Mouse (Mus musculus) heart, embryonic 14.5 days (tissue): ENCODE results near the gene Tmem135. TPM values are rescaled to one million over a fixed set of nuclear protein-coding genes. Genes with fewer than 3 reads are reported as not detected.

Source experiments
- ATAC-seq: fragments of 200-750 bp; cut with Nextera tagmentation; 2 replicates; pipeline ENCODE4 v1.8.0; 2017; ENCODE audit warnings: low read depth, moderate TSS enrichment; ENCODE audit not compliant: insufficient number of reproducible peaks, insufficient read depth, low FRiP score
- H3K27ac ChIP-seq, 2 experiments: fragments of 200-500 bp in 1 of 2; fragments of 300-500 bp in 1 of 2; sonication (generic) in 1 of 2; replicated peaks in 1 of 2; 2 replicates each; pipeline ENCODE4 v1.5.1; 2012 to 2014; ENCODE audit warnings: low read depth in 2 of 2, low read length in 2 of 2, control low read depth in 1 of 2, mild to moderate bottlenecking in 1 of 2, mixed read lengths in 1 of 2; ENCODE audit not compliant: control insufficient read depth in 1 of 2, insufficient read depth in 1 of 2
- H3K27me3 ChIP-seq: fragments of 300-500 bp; sonication (generic); 2 replicates; pipeline ENCODE4 v1.6.1; 2014; ENCODE audit warnings: mild to moderate bottlenecking, low read length, control low read depth; ENCODE audit not compliant: control insufficient read depth, insufficient read depth
- H3K36me3 ChIP-seq: fragments of 300-500 bp; sonication (generic); 2 replicates; pipeline ENCODE4 v1.6.1; 2014; ENCODE audit warnings: mild to moderate bottlenecking, control low read depth, low read length, mixed read lengths; ENCODE audit not compliant: control insufficient read depth, insufficient read depth
- H3K4me1 ChIP-seq, 2 experiments: fragments of 200-500 bp in 1 of 2; fragments of 300-500 bp in 1 of 2; sonication (generic) in 1 of 2; 2 replicates each; pipeline ENCODE4 v1.6.1; 2012 to 2014; ENCODE audit warnings: low read length in 2 of 2, control low read depth in 1 of 2, mixed read lengths in 1 of 2; ENCODE audit not compliant: control insufficient read depth in 2 of 2, insufficient read depth in 2 of 2
- H3K4me2 ChIP-seq: fragments of 300-500 bp; sonication (generic); 2 replicates; pipeline ENCODE4 v1.6.1; 2014; ENCODE audit warnings: mild to moderate bottlenecking, low read length
- H3K4me3 ChIP-seq, 2 experiments: fragments of 200-500 bp in 1 of 2; fragments of 300-500 bp in 1 of 2; sonication (generic) in 1 of 2; 2 replicates each; pipeline ENCODE4 v1.5.1; 2012 to 2014; ENCODE audit warnings: low read length in 2 of 2, mild to moderate bottlenecking in 2 of 2, control low read depth in 1 of 2, low read depth in 1 of 2, moderate library complexity in 1 of 2; ENCODE audit not compliant: control insufficient read depth in 1 of 2, insufficient read depth in 1 of 2
- H3K9ac ChIP-seq: fragments of 300-500 bp; sonication (generic); 2 replicates; pipeline ENCODE4 v1.6.1; 2014; ENCODE audit warnings: mild to moderate bottlenecking, low read length
- H3K9me3 ChIP-seq: fragments of 300-500 bp; sonication (generic); 2 replicates; pipeline ENCODE4 v1.6.1; 2016; ENCODE audit warnings: low read length, control low read depth; ENCODE audit not compliant: control insufficient read depth
- WGBS: fragments of 180-500 bp; shearing (Covaris S2); extraction: QIAGEN DNeasy Blood & Tissue Kit; methylation state at CpG from one replicate; pipeline ENCODE4 v1.1.7; 2014; 5-methylcytosine and 5-hydroxymethylcytosine counted together
- polyA plus RNA-seq: library from polyadenylated mRNA; unstranded; fragments of >200 nt; fragmentation: Nextera tagmentation; extraction: Ambion mirVana; gene quantifications from 2 replicates; pipeline ENCODE4 v1.2.1, GENCODE M21; 2014

Tmem135 gene
- polyA plus RNA-seq, 1 experiment from 2014 or later, result 28.4 TPM

- Histone ChIP-seq H3K4me3 (no peak overlapping the region), H3K9ac (no peak overlapping the region), H3K36me3 (peaks cover 14% of the 10 kb centered on the region; the same call in 1 of the 2 replicates), H3K27me3 (no peaks in the 10 kb centered on the region), H3K9me3 (no peaks in the 10 kb centered on the region), H3K4me2 (no peak overlapping the region), H3K27ac (no peak overlapping the region), H3K4me1 (peaks cover 7 to 9% of the 10 kb centered on the region in 2 experiments)
- WGBS, result 79% methylated on average over 6 of the region's 6 CpGs
- ATAC-seq, result no peak
Observed at GRCm38 (mm10) chr7:89161610-89162378, 242.2 kb downstream of the Tmem135 start.

- Histone ChIP-seq H3K4me2 (no peak overlapping the region), H3K27ac (peak overlapping the region in 1 of 2 experiments; percentile 27; a peak in 1 of 4 replicates), H3K9ac (no peak overlapping the region), H3K4me3 (no peak overlapping the region), H3K27me3 (no peaks in the 10 kb centered on the region), H3K36me3 (peaks cover 30% of the 10 kb centered on the region), H3K9me3 (no peaks in the 10 kb centered on the region), H3K4me1 (peaks cover 7 to 16% of the 10 kb centered on the region in 2 experiments)
- 44% methylated on average over 8 of the region's 8 CpGs for WGBS
- ATAC-seq, result no peak
Observed at GRCm38 (mm10) chr7:89157356-89157755, 246.7 kb downstream of the Tmem135 start.

DNA sequence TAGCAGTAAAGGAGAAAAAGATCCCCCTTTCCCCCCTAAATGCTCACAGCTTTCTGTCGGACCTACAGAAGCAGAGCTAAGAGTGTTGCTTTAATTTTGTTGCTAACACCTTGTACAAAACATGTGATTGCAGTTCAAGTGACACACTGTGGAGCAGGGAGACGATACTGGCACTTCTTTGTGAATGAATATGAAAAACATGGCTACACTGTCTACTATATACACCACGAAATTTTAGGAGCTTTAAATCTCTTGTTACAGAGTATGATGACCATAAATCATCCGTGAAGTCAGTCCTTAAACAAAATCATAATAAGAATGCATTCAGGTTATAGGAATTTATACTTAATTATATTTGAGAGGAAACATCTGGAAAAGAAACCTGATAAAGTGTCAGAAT lies 247.4 kb downstream of the Tmem135 start:
- H3K4me3 ChIP-seq, result no peak overlapping the region
- no peak overlapping the region for H3K27ac ChIP-seq
- peaks cover 7 to 16% of the 10 kb centered on the region in 2 experiments for H3K4me1 ChIP-seq
- no peak overlapping the region for H3K4me2 ChIP-seq
- no peak overlapping the region for H3K9ac ChIP-seq
- no peak for ATAC-seq
- peaks cover 31% of the 10 kb centered on the region for H3K36me3 ChIP-seq
- no peaks in the 10 kb centered on the region for H3K27me3 ChIP-seq
- H3K9me3 ChIP-seq, result no peaks in the 10 kb centered on the region
- WGBS, result 73% methylated on average over 4 of the region's 4 CpGs

DNA sequence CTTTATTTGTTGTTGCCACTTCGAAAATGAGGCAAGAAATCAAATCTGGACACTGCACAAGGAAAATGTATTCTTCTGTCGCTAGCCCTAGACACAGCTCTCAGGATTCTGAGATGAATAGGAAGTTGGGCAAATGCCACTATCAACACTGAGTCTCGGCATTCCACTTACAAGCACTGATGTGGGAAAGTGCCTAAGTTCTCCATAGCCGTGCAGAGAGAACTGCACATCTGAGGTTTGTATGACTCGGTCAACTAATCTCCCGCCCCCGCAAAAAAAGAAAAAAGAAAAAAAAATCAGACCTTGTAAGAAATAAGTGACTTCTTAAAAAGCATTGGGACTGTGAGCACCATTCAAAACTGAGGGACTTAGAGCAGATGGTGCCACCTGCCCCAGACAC lies 248.3 kb downstream of the Tmem135 start:
- ATAC-seq, result no peak
- Histone ChIP-seq H3K9me3 (no peaks in the 10 kb centered on the region), H3K4me1 (peaks cover 7 to 16% of the 10 kb centered on the region in 2 experiments), H3K4me2 (no peak overlapping the region), H3K36me3 (peaks cover 37% of the 10 kb centered on the region), H3K27me3 (no peaks in the 10 kb centered on the region), H3K27ac (peak overlapping the region; percentile 9 to 25; a peak in 1 of 4 replicates), H3K9ac (no peak overlapping the region), H3K4me3 (no peak overlapping the region)
- 53% methylated on average over 7 of the region's 7 CpGs for WGBS

DNA sequence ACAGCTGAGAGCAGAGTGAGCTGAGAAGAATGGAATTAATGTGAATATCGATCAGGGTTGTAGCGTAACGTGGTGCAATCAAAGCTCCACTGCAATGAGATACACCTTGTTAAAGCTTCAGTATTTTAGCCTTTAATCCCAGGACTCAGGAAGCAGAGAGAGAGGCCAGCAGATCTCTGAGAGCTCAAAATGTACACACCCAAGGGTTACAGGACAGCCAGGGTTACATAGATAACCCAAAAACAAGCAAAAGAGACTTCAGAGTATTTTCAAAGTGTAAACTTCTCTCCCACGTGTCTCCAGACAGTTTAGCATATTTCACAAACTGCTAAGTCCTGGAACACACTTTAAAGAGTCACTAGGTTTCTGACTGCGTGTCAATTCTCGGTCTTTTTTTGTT lies 248.8 kb downstream of the Tmem135 start:
- Histone ChIP-seq H3K4me2 (no peak overlapping the region), H3K27ac (peak overlapping the region; percentile 3 to 9; a peak in 2 of 4 replicates)

GRCm38 (mm10) chr7:89151345-89151744 lies 252.7 kb downstream of the Tmem135 start:
- Histone ChIP-seq H3K4me2 (no peak overlapping the region), H3K4me1 (peaks cover 0 to 5% of the 10 kb centered on the region in 2 experiments; a peak in 1 of 4 replicates), H3K36me3 (peaks cover 35% of the 10 kb centered on the region), H3K27ac (no peak overlapping the region), H3K27me3 (no peaks in the 10 kb centered on the region), H3K9ac (no peak overlapping the region), H3K9me3 (no peaks in the 10 kb centered on the region), H3K4me3 (no peak overlapping the region)
- 72% methylated on average over 6 of the region's 6 CpGs for WGBS
- no peak for ATAC-seq

More for the DNA sequence above, 248.8 kb downstream of the Tmem135 start:
- Histone ChIP-seq H3K4me3 (no peak overlapping the region), H3K9me3 (no peaks in the 10 kb centered on the region), H3K9ac (no peak overlapping the region), H3K36me3 (peaks cover 37% of the 10 kb centered on the region), H3K27me3 (no peaks in the 10 kb centered on the region), H3K4me1 (peaks cover 7 to 16% of the 10 kb centered on the region in 2 experiments)
- no peak for ATAC-seq
- WGBS, result 75% methylated on average over 6 of the region's 6 CpGs

DNA sequence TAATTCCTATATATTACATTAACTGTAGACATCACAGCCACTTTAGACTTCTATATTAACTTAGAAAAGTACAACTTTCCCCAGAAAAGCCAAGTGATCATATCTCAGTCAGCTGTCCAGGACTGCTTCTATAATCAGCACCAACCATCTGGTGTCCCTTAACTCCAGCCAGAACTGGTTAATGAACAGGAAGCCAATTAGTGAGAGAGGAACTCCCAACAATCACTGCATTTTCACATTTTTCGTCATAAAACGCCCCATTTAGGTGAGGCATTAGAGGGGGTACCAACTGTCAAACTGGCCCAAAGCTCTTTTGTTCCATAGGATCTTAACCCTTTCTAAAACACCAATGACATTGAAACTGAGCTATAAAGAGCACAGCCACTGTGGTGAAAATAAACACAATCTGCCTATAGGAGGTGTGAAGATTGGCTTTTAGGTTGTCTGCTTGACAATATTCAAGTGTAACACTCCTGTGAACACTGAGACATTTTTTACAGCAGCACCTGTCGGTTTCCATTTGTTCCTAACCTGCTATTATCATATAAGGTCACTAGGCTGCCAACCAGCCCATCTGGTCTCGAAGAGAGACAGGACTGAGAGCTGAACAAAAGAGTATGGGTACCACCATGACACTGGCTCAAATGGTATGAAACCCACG lies 263.3 kb downstream of the Tmem135 start:
- H3K4me1 ChIP-seq, result no peaks in the 10 kb centered on the region
- ATAC-seq, result no peak
- 85% methylated on average over 5 of the region's 5 CpGs for WGBS

More for the DNA sequence above, 263.3 kb downstream of the Tmem135 start:
- Histone ChIP-seq H3K36me3 (peaks cover 52% of the 10 kb centered on the region), H3K9me3 (no peaks in the 10 kb centered on the region), H3K4me3 (no peak overlapping the region), H3K27me3 (no peaks in the 10 kb centered on the region), H3K9ac (no peak overlapping the region), H3K27ac (no peak overlapping the region), H3K4me2 (no peak overlapping the region)
